Comparison of ENCODE assay signal across 8 mouse cellular contexts in genomic region chr13:74316789-74317169, GRCm38 (mm10). TPM values are rescaled to one million over a fixed set of nuclear protein-coding genes. Genes with fewer than 3 reads are reported as not detected.
DNase-seq lines count a peak whose midpoint lies in the region; ATAC-seq and TF ChIP-seq lines count a peak whose summit lies in the region.

No protein-coding gene starts in this region.

- H3K9me3 ChIP-seq in heart, embryonic 16.5 days (replicated peaks; ENCODE audit: control insufficient read depth, low read length): no peaks in the 10 kb centered on the region
- no peaks in the 10 kb centered on the region for H3K9me3 ChIP-seq in hindbrain, embryonic 13.5 days
- no peaks in the 10 kb centered on the region for H3K9me3 ChIP-seq in midbrain, embryonic 11.5 days (ENCODE audit: control insufficient read depth, low read length)

- H3K4me2 ChIP-seq in heart, embryonic 16.5 days (ENCODE audit: low read depth, low read length): peak overlapping the region; percentile 89
- peak overlapping the region; percentile 90 for H3K4me2 ChIP-seq in hindbrain, embryonic 13.5 days
- peak overlapping the region; percentile 80 for H3K4me2 ChIP-seq in midbrain, embryonic 11.5 days

- H3K27ac ChIP-seq in heart, embryonic 16.5 days (ENCODE audit: low read length): peak overlapping the region; percentile 77
- H3K27ac ChIP-seq in bone marrow macrophage, adult 2 months (ENCODE audit: insufficient read depth, low read depth, low read length): peak overlapping the region; percentile 3; the same call in 1 of the 2 replicates
- peak overlapping the region; percentile 62 for H3K27ac ChIP-seq in hindbrain, embryonic 13.5 days
- H3K27ac ChIP-seq in midbrain, embryonic 11.5 days (ENCODE audit: low read depth, low read length): no peak overlapping the region; the same call in 1 of the 2 replicates

- H3K4me3 ChIP-seq in heart, embryonic 16.5 days (ENCODE audit: low read length): peak overlapping the region; percentile 63
- H3K4me3 ChIP-seq in bone marrow macrophage, adult 2 months (ENCODE audit: insufficient read depth, low read length): peak overlapping the region; percentile 70
- peak overlapping the region; percentile 92 for H3K4me3 ChIP-seq in hindbrain, embryonic 13.5 days
- peak overlapping the region; percentile 82 for H3K4me3 ChIP-seq in midbrain, embryonic 11.5 days (ENCODE audit: low read depth, low read length)

- peaks cover 14% of the 10 kb centered on the region for H3K36me3 ChIP-seq in heart, embryonic 16.5 days (ENCODE audit: control insufficient read depth, insufficient read depth)
- peaks cover 30% of the 10 kb centered on the region for H3K36me3 ChIP-seq in hindbrain, embryonic 13.5 days
- peaks cover 5% of the 10 kb centered on the region; the same call in 1 of the 2 replicates for H3K36me3 ChIP-seq in midbrain, embryonic 11.5 days (ENCODE audit: control insufficient read depth, insufficient read depth, low read length)

- no peak; the same call in 1 of the 2 replicates for ATAC-seq in heart, embryonic 16.5 days (replicated peaks; ENCODE audit: extremely low read depth, insufficient read depth, low FRiP score)
- ATAC-seq in hindbrain, embryonic 13.5 days (ENCODE audit: low FRiP score): no peak
- ATAC-seq in midbrain, embryonic 11.5 days (ENCODE audit: low FRiP score): no peak

- no peak for DNase-seq in heart, postnatal 14 days
- DNase-seq in midbrain, embryonic 11.5 days (ENCODE audit: low spot score, missing footprints): no peak
- DNase-seq in yolk sac, embryonic 10.5 days (ENCODE audit: low spot score): no peak
- DNase-seq in gastrocnemius, adult 8-10 months (ENCODE audit: low spot score in 2 of 2): no peak
- DNase-seq in testis, postnatal 14 days (ENCODE audit: low spot score): no peak

- TF ChIP-seq POLR2A in bone marrow macrophage, adult 2 months (IDR thresholded peaks at IDR 0.05; ENCODE audit: borderline replicate concordance, low read depth, low read length): no peak

- peak overlapping the region; percentile 90 for H3K9ac ChIP-seq in heart, embryonic 16.5 days (ENCODE audit: low read length)
- H3K9ac ChIP-seq in hindbrain, embryonic 13.5 days: peak overlapping the region; percentile 89
- peak overlapping the region; percentile 83 for H3K9ac ChIP-seq in midbrain, embryonic 11.5 days (ENCODE audit: low read length)

- TF ChIP-seq CTCF in bone marrow macrophage, adult 2 months (IDR thresholded peaks at IDR 0.05; ENCODE audit: low read depth, low read length): no peak

- H3K27me3 ChIP-seq in heart, embryonic 16.5 days (ENCODE audit: control insufficient read depth, insufficient read depth, low read length): no peaks in the 10 kb centered on the region
- H3K27me3 ChIP-seq in hindbrain, embryonic 13.5 days: no peaks in the 10 kb centered on the region
- H3K27me3 ChIP-seq in midbrain, embryonic 11.5 days (ENCODE audit: control insufficient read depth, insufficient read depth, low read length): no peaks in the 10 kb centered on the region

- peaks cover 10% of the 10 kb centered on the region for H3K4me1 ChIP-seq in heart, embryonic 16.5 days (ENCODE audit: control insufficient read depth, insufficient read depth, low read length)
- peaks cover 3% of the 10 kb centered on the region for H3K4me1 ChIP-seq in bone marrow macrophage, adult 2 months (ENCODE audit: control insufficient read depth, insufficient read depth, low read length)
- peaks cover 20% of the 10 kb centered on the region for H3K4me1 ChIP-seq in hindbrain, embryonic 13.5 days (replicated peaks)
- H3K4me1 ChIP-seq in midbrain, embryonic 11.5 days (ENCODE audit: control insufficient read depth, insufficient read depth, low read length): peaks cover 9% of the 10 kb centered on the region

- WGBS in heart, embryonic 16.5 days: 2% methylated on average over 15 of the region's 15 CpGs
- WGBS in hindbrain, embryonic 13.5 days: 3% methylated on average over 15 of the region's 15 CpGs
- WGBS in midbrain, embryonic 11.5 days: 3% methylated on average over 15 of the region's 15 CpGs

- intact Hi-C loops in heart, postnatal 14 days (cut with DNase I): no loop called here

RNA-seq across cellular contexts. Expression of gene Pdcd6, which starts 0.6 kb away (rescaled TPM):
- 91.5 and 105 TPM in 2 replicates for polyA plus RNA-seq in heart, embryonic 16.5 days (2015; fragmentation: Nextera tagmentation; extraction: Ambion mirVana)
- total RNA-seq in heart, postnatal 14 days (2021): 10 to 100 TPM; 47.1 to 52.6 TPM
- 115 and 120 TPM in 2 replicates for polyA plus RNA-seq in bone marrow macrophage, adult 2 months (2012; ENCODE audit: insufficient read depth, insufficient read length, missing spikeins)
- polyA plus RNA-seq in hindbrain, embryonic 13.5 days (2015; fragmentation: Nextera tagmentation; extraction: Ambion mirVana): 119 and 123 TPM in 2 replicates
- 116 and 125 TPM in 2 replicates for polyA plus RNA-seq in midbrain, embryonic 11.5 days (2014; fragmentation: Nextera tagmentation; extraction: Ambion mirVana)
- total RNA-seq in gastrocnemius, adult 8-10 months (2022): 10 to 100 TPM; 13.2 to 17.5 (median 16.4) TPM

RNA-seq across cellular contexts. Expression of gene Ahrr, which starts 24.6 kb away (rescaled TPM):
- 1.4 and 1.5 TPM in 2 replicates for polyA plus RNA-seq in heart, embryonic 16.5 days (2015; fragmentation: Nextera tagmentation; extraction: Ambion mirVana)
- under 1 TPM; 0.48 to 0.71 TPM for total RNA-seq in heart, postnatal 14 days (2021)
- 44.4 and 47.8 TPM in 2 replicates for polyA plus RNA-seq in bone marrow macrophage, adult 2 months (2012; ENCODE audit: insufficient read depth, insufficient read length, missing spikeins)
- 0.49 and 0.61 TPM in 2 replicates for polyA plus RNA-seq in hindbrain, embryonic 13.5 days (2015; fragmentation: Nextera tagmentation; extraction: Ambion mirVana)
- 1.4 and 1.5 TPM in 2 replicates for polyA plus RNA-seq in midbrain, embryonic 11.5 days (2014; fragmentation: Nextera tagmentation; extraction: Ambion mirVana)
- total RNA-seq in gastrocnemius, adult 8-10 months (2022): not detected

RNA-seq across cellular contexts. Expression of gene Sdha, which starts 33.3 kb away (rescaled TPM):
- polyA plus RNA-seq in heart, embryonic 16.5 days (2015; fragmentation: Nextera tagmentation; extraction: Ambion mirVana): 727 and 827 TPM in 2 replicates
- 1,000 to 10,000 TPM; 1,284 to 1,341 TPM for total RNA-seq in heart, postnatal 14 days (2021)
- 141 and 167 TPM in 2 replicates for polyA plus RNA-seq in bone marrow macrophage, adult 2 months (2012; ENCODE audit: insufficient read depth, insufficient read length, missing spikeins)
- polyA plus RNA-seq in hindbrain, embryonic 13.5 days (2015; fragmentation: Nextera tagmentation; extraction: Ambion mirVana): 202 and 213 TPM in 2 replicates
- polyA plus RNA-seq in midbrain, embryonic 11.5 days (2014; fragmentation: Nextera tagmentation; extraction: Ambion mirVana): 227 and 233 TPM in 2 replicates
- 100 to 1,000 TPM; 555 to 618 (median 575) TPM for total RNA-seq in gastrocnemius, adult 8-10 months (2022)

RNA-seq across cellular contexts. Expression of gene Ccdc127, which starts 33.3 kb away (rescaled TPM):
- 40.8 and 49.0 TPM in 2 replicates for polyA plus RNA-seq in heart, embryonic 16.5 days (2015; fragmentation: Nextera tagmentation; extraction: Ambion mirVana)
- total RNA-seq in heart, postnatal 14 days (2021): 10 to 100 TPM; 43.2 to 49.9 TPM
- 23.1 and 27.3 TPM in 2 replicates for polyA plus RNA-seq in bone marrow macrophage, adult 2 months (2012; ENCODE audit: insufficient read depth, insufficient read length, missing spikeins)
- polyA plus RNA-seq in hindbrain, embryonic 13.5 days (2015; fragmentation: Nextera tagmentation; extraction: Ambion mirVana): 50.7 and 50.9 TPM in 2 replicates
- 58.2 and 61.9 TPM in 2 replicates for polyA plus RNA-seq in midbrain, embryonic 11.5 days (2014; fragmentation: Nextera tagmentation; extraction: Ambion mirVana)
- total RNA-seq in gastrocnemius, adult 8-10 months (2022): 10 to 100 TPM; 58.2 to 66.2 (median 64.0) TPM

RNA-seq across cellular contexts. Expression of gene Lrrc14b, which starts 47.0 kb away (rescaled TPM):
- polyA plus RNA-seq in heart, embryonic 16.5 days (2015; fragmentation: Nextera tagmentation; extraction: Ambion mirVana): 12.8 and 14.7 TPM in 2 replicates
- 10 to 100 TPM; 57.2 to 58.7 TPM for total RNA-seq in heart, postnatal 14 days (2021)
- 0.66 and 0.68 TPM in 2 replicates for polyA plus RNA-seq in bone marrow macrophage, adult 2 months (2012; ENCODE audit: insufficient read depth, insufficient read length, missing spikeins)
- polyA plus RNA-seq in hindbrain, embryonic 13.5 days (2015; fragmentation: Nextera tagmentation; extraction: Ambion mirVana): not detected in 2 replicates
- not detected in 2 replicates for polyA plus RNA-seq in midbrain, embryonic 11.5 days (2014; fragmentation: Nextera tagmentation; extraction: Ambion mirVana)
- total RNA-seq in gastrocnemius, adult 8-10 months (2022): 100 to 1,000 TPM in 1 of 4 experiments, 10 to 100 TPM in 3; 90.5 to 101 (median 96.3) TPM

Comparison
In these comparisons a context has a peak if more than half of its experiments do, and no peak if none do; other contexts are left out.
1. RNA of gene Ahrr, which starts 24.6 kb away (polyA plus RNA-seq): 44.4 to 47.8 TPM in bone marrow macrophage, adult 2 months; 1.4 to 1.5 TPM in midbrain, embryonic 11.5 days, 1.4 to 1.5 TPM in heart, embryonic 16.5 days and 0.49 to 0.61 TPM in hindbrain, embryonic 13.5 days; every median in the first group is over 10 times any median in the second.
2. Peak in every context shown above with its lines, with median percentiles within 50 percentile points of each other: H3K4me2 ChIP-seq, H3K4me3 ChIP-seq and H3K9ac ChIP-seq.